30 mouse cellular contexts compared by ENCODE assay signal in genomic region chr9:21275013-21275710, GRCm38 (mm10). TPM values are rescaled to one million over a fixed set of nuclear protein-coding genes. Genes with fewer than 3 reads are reported as not detected.
DNase-seq lines count a peak whose midpoint lies in the region; ATAC-seq and TF ChIP-seq lines count a peak whose summit lies in the region.
"Had no signal": no experiment of that assay in that cellular context is flagged by ENCODE, and none has a peak within 500 bp of the region (broad histone marks: within the 10 kb centered on the region; RNA-seq: fewer than 3 reads in every experiment).

No protein-coding gene starts in this region.

- TF ChIP-seq EP300 in liver, postnatal 0 days (IDR thresholded peaks at IDR 0.05; ENCODE audit: low read depth), result no peak

- no peak for TF ChIP-seq CTCF in liver, postnatal 0 days (IDR thresholded peaks at IDR 0.05; ENCODE audit: low read depth)

- no peak overlapping the region for H3K4me2 ChIP-seq in heart, embryonic 15.5 days
- peak overlapping the region; percentile 23; the same call in 1 of the 2 replicates for H3K4me2 ChIP-seq in liver, embryonic 12.5 days
- H3K4me2 ChIP-seq in liver, postnatal 0 days (ENCODE audit: low read depth, low read length), result no peak overlapping the region
- no peak overlapping the region for H3K4me2 ChIP-seq in forebrain, embryonic 13.5 days
- no peak overlapping the region for H3K4me2 ChIP-seq in hindbrain, embryonic 12.5 days (replicated peaks)
- H3K4me2 ChIP-seq: embryonic facial prominence, embryonic 12.5 days; limb, embryonic 12.5 days; midbrain, embryonic 15.5 days; stomach, embryonic 15.5 days had no signal

- DNase-seq in heart, embryonic 10.5 days (ENCODE audit: low spot score), result no peak
- no peak for DNase-seq in liver, postnatal 0 days
- DNase-seq in kidney, adult 11 months, result no peak
- DNase-seq: adrenal gland, adult 8-10 months; cerebellum, adult 2 months; cerebellum, postnatal 14 days; forebrain, postnatal 0 days; heart, postnatal 10 days; kidney, adult 8-10 months; lung, adult 18-20 months; lung, postnatal 4 days; right cerebral cortex, postnatal 25 days; thymus, postnatal 14 days had no signal

- no peak for ATAC-seq in heart, embryonic 15.5 days (replicated peaks; ENCODE audit: insufficient number of reproducible peaks, insufficient read depth, low FRiP score, low read depth)
- 0 out of 2 replicates have a peak, but pooled peaks have one; percentile 27 for ATAC-seq in erythroblast, adult 5-6 weeks (replicated peaks; ENCODE audit: low FRiP score, poor library complexity, severe bottlenecking)
- ATAC-seq in liver, embryonic 12.5 days, result peak; percentile 67
- ATAC-seq in liver, postnatal 0 days, result peak; percentile 25
- no peak for ATAC-seq in forebrain, embryonic 13.5 days
- no peak for ATAC-seq in hindbrain, embryonic 12.5 days (ENCODE audit: low FRiP score)
- ATAC-seq: forebrain, postnatal 0 days; hindbrain, embryonic 16.5 days; lung, postnatal 0 days; midbrain, embryonic 15.5 days had no signal

- no peaks in the 10 kb centered on the region for H3K27me3 ChIP-seq in heart, embryonic 15.5 days
- H3K27me3 ChIP-seq in heart, embryonic 10.5 days (ENCODE audit: insufficient read depth, poor library complexity, severe bottlenecking), result no peaks in the 10 kb centered on the region
- H3K27me3 ChIP-seq in liver, embryonic 12.5 days (replicated peaks), result no peaks in the 10 kb centered on the region
- H3K27me3 ChIP-seq in liver, postnatal 0 days (ENCODE audit: insufficient read depth, low read length), result no peaks in the 10 kb centered on the region
- H3K27me3 ChIP-seq in forebrain, embryonic 13.5 days, result no peaks in the 10 kb centered on the region
- H3K27me3 ChIP-seq in hindbrain, embryonic 12.5 days, result no peaks in the 10 kb centered on the region
- H3K27me3 ChIP-seq: CH12.LX; embryonic facial prominence, embryonic 12.5 days; limb, embryonic 12.5 days; midbrain, embryonic 15.5 days; stomach, embryonic 15.5 days had no signal

- H3K4me1 ChIP-seq in heart, embryonic 15.5 days (replicated peaks), result peaks cover 19% of the 10 kb centered on the region
- H3K4me1 ChIP-seq in heart, embryonic 10.5 days, result peaks cover 25% of the 10 kb centered on the region
- H3K4me1 ChIP-seq in liver, embryonic 12.5 days, result peaks cover 28% of the 10 kb centered on the region
- peaks cover 13% of the 10 kb centered on the region for H3K4me1 ChIP-seq in liver, postnatal 0 days (ENCODE audit: insufficient read depth)
- no peaks in the 10 kb centered on the region for H3K4me1 ChIP-seq in forebrain, embryonic 13.5 days
- no peaks in the 10 kb centered on the region for H3K4me1 ChIP-seq in hindbrain, embryonic 12.5 days
- H3K4me1 ChIP-seq: embryonic facial prominence, embryonic 12.5 days; forebrain, embryonic 10.5 days; hindbrain, embryonic 10.5 days; limb, embryonic 12.5 days; midbrain, embryonic 10.5 days; midbrain, embryonic 15.5 days; stomach, embryonic 15.5 days had no signal

- no peak overlapping the region for H3K4me3 ChIP-seq in heart, embryonic 15.5 days
- H3K4me3 ChIP-seq in heart, embryonic 10.5 days, result no peak overlapping the region
- H3K4me3 ChIP-seq in liver, embryonic 12.5 days, result 0 out of 2 replicates have a peak overlapping the region, but pooled peaks have one; percentile 4
- H3K4me3 ChIP-seq in liver, postnatal 0 days (ENCODE audit: low read depth, low read length), result no peak overlapping the region
- H3K4me3 ChIP-seq in forebrain, embryonic 13.5 days, result no peak overlapping the region
- H3K4me3 ChIP-seq in hindbrain, embryonic 12.5 days, result no peak overlapping the region
- H3K4me3 ChIP-seq: embryonic facial prominence, embryonic 12.5 days; forebrain, embryonic 10.5 days; hindbrain, embryonic 10.5 days; limb, embryonic 12.5 days; midbrain, embryonic 10.5 days; midbrain, embryonic 15.5 days; stomach, embryonic 15.5 days had no signal

- peaks cover 93% of the 10 kb centered on the region for H3K36me3 ChIP-seq in heart, embryonic 15.5 days
- H3K36me3 ChIP-seq in heart, embryonic 10.5 days, result peaks cover 100% of the 10 kb centered on the region
- peaks cover 99% of the 10 kb centered on the region for H3K36me3 ChIP-seq in liver, embryonic 12.5 days
- H3K36me3 ChIP-seq in liver, postnatal 0 days (replicated peaks; ENCODE audit: insufficient read depth, low read length), result peaks cover 97% of the 10 kb centered on the region
- peaks cover 96% of the 10 kb centered on the region for H3K36me3 ChIP-seq in forebrain, embryonic 13.5 days (ENCODE audit: poor library complexity, severe bottlenecking)
- H3K36me3 ChIP-seq in hindbrain, embryonic 12.5 days, result peaks cover 98% of the 10 kb centered on the region

- H3K27ac ChIP-seq in heart, embryonic 15.5 days, result peak overlapping the region; percentile 38; the same call in 1 of the 2 replicates
- no peak overlapping the region for H3K27ac ChIP-seq in heart, embryonic 10.5 days
- peak overlapping the region; percentile 70 for H3K27ac ChIP-seq in liver, embryonic 12.5 days
- H3K27ac ChIP-seq in liver, postnatal 0 days (ENCODE audit: low read depth), result peak overlapping the region; percentile 5; the same call in 1 of the 2 replicates
- no peak overlapping the region for H3K27ac ChIP-seq in forebrain, embryonic 13.5 days
- no peak overlapping the region for H3K27ac ChIP-seq in hindbrain, embryonic 12.5 days
- H3K27ac ChIP-seq: embryonic facial prominence, embryonic 12.5 days; forebrain, embryonic 10.5 days; hindbrain, embryonic 10.5 days; kidney, postnatal 0 days; limb, embryonic 12.5 days; midbrain, embryonic 10.5 days; midbrain, embryonic 15.5 days; stomach, embryonic 15.5 days had no signal

- no peak overlapping the region for H3K9ac ChIP-seq in heart, embryonic 15.5 days
- peak overlapping the region; percentile 31; the same call in 1 of the 2 replicates for H3K9ac ChIP-seq in liver, embryonic 12.5 days
- no peak overlapping the region for H3K9ac ChIP-seq in liver, postnatal 0 days (replicated peaks)
- H3K9ac ChIP-seq in forebrain, embryonic 13.5 days, result no peak overlapping the region
- H3K9ac ChIP-seq in hindbrain, embryonic 12.5 days, result no peak overlapping the region
- H3K9ac ChIP-seq: embryonic facial prominence, embryonic 12.5 days; forebrain, postnatal 0 days; limb, embryonic 12.5 days; midbrain, embryonic 15.5 days; stomach, embryonic 15.5 days had no signal

- 77% methylated on average over 7 of the region's 7 CpGs for WGBS in heart, embryonic 15.5 days
- 76% methylated on average over 7 of the region's 7 CpGs for WGBS in heart, embryonic 10.5 days
- WGBS in liver, embryonic 12.5 days (ENCODE audit: insufficient replicate concordance), result 68% methylated on average over 7 of the region's 7 CpGs
- WGBS in liver, postnatal 0 days (ENCODE audit: insufficient replicate concordance), result 71% methylated on average over 7 of the region's 7 CpGs
- 88% methylated on average over 7 of the region's 7 CpGs for WGBS in forebrain, embryonic 13.5 days
- 87% methylated on average over 7 of the region's 7 CpGs for WGBS in hindbrain, embryonic 12.5 days

- no peaks in the 10 kb centered on the region for H3K9me3 ChIP-seq in heart, embryonic 15.5 days (replicated peaks)
- no peaks in the 10 kb centered on the region for H3K9me3 ChIP-seq in heart, embryonic 10.5 days
- no peaks in the 10 kb centered on the region for H3K9me3 ChIP-seq in liver, embryonic 12.5 days (replicated peaks)
- no peaks in the 10 kb centered on the region for H3K9me3 ChIP-seq in liver, postnatal 0 days (ENCODE audit: low read length)
- no peaks in the 10 kb centered on the region for H3K9me3 ChIP-seq in forebrain, embryonic 13.5 days (replicated peaks)
- H3K9me3 ChIP-seq in hindbrain, embryonic 12.5 days (replicated peaks), result no peaks in the 10 kb centered on the region
- H3K9me3 ChIP-seq: embryonic facial prominence, embryonic 12.5 days; forebrain, embryonic 10.5 days; hindbrain, embryonic 10.5 days; limb, embryonic 12.5 days; midbrain, embryonic 10.5 days; midbrain, embryonic 15.5 days; stomach, embryonic 15.5 days had no signal

RNA-seq across cellular contexts. Expression of gene Atg4d, which starts 10.1 kb away (rescaled TPM):
- polyA plus RNA-seq in heart, embryonic 15.5 days (2015; fragmentation: Nextera tagmentation; extraction: Ambion mirVana), result 48.5 and 50.9 TPM in 2 replicates
- 50.6 and 57.9 TPM in 2 replicates for polyA plus RNA-seq in heart, embryonic 10.5 days (2016; fragmentation: Nextera tagmentation; extraction: Ambion mirVana)
- 11.9 TPM in 2 replicates for total RNA-seq in erythroblast, adult 5-6 weeks (2015; ENCODE audit: low replicate concordance)
- 31.9 and 59.8 TPM in 2 replicates for total RNA-seq in erythroblast, adult 5-6 weeks (2017; ENCODE audit: low replicate concordance)
- 85.7 and 85.9 TPM in 2 replicates for polyA plus RNA-seq in liver, embryonic 12.5 days (2016; fragmentation: Nextera tagmentation; extraction: Ambion mirVana)
- polyA plus RNA-seq in liver, postnatal 0 days (2015; fragmentation: Nextera tagmentation; extraction: Ambion mirVana), result 49.3 and 51.2 TPM in 2 replicates
- polyA plus RNA-seq in forebrain, embryonic 13.5 days (2015; fragmentation: Nextera tagmentation; extraction: Ambion mirVana), result 60.2 and 60.3 TPM in 2 replicates
- polyA plus RNA-seq in hindbrain, embryonic 12.5 days (2016; fragmentation: Nextera tagmentation; extraction: Ambion mirVana), result 43.4 and 46.8 TPM in 2 replicates

RNA-seq across cellular contexts. Expression of gene Kri1, which starts 12.6 kb away (rescaled TPM):
- polyA plus RNA-seq in heart, embryonic 15.5 days (2015; fragmentation: Nextera tagmentation; extraction: Ambion mirVana), result 10.4 and 12.5 TPM in 2 replicates
- polyA plus RNA-seq in heart, embryonic 10.5 days (2016; fragmentation: Nextera tagmentation; extraction: Ambion mirVana), result 14.5 and 21.3 TPM in 2 replicates
- 14.0 and 26.7 TPM in 2 replicates for total RNA-seq in erythroblast, adult 5-6 weeks (2015; ENCODE audit: low replicate concordance)
- total RNA-seq in erythroblast, adult 5-6 weeks (2017; ENCODE audit: low replicate concordance), result 16.7 and 22.3 TPM in 2 replicates
- polyA plus RNA-seq in liver, embryonic 12.5 days (2016; fragmentation: Nextera tagmentation; extraction: Ambion mirVana), result 14.5 and 15.5 TPM in 2 replicates
- 4.7 and 5.3 TPM in 2 replicates for polyA plus RNA-seq in liver, postnatal 0 days (2015; fragmentation: Nextera tagmentation; extraction: Ambion mirVana)
- polyA plus RNA-seq in forebrain, embryonic 13.5 days (2015; fragmentation: Nextera tagmentation; extraction: Ambion mirVana), result 15.4 and 20.1 TPM in 2 replicates
- 18.1 and 23.6 TPM in 2 replicates for polyA plus RNA-seq in hindbrain, embryonic 12.5 days (2016; fragmentation: Nextera tagmentation; extraction: Ambion mirVana)

RNA-seq across cellular contexts. Expression of gene Cdkn2d, which starts 16.0 kb away (rescaled TPM):
- 88.6 and 96.4 TPM in 2 replicates for polyA plus RNA-seq in heart, embryonic 15.5 days (2015; fragmentation: Nextera tagmentation; extraction: Ambion mirVana)
- polyA plus RNA-seq in heart, embryonic 10.5 days (2016; fragmentation: Nextera tagmentation; extraction: Ambion mirVana), result 69.0 and 93.4 TPM in 2 replicates
- 29.4 and 40.1 TPM in 2 replicates for total RNA-seq in erythroblast, adult 5-6 weeks (2015; ENCODE audit: low replicate concordance)
- 15.9 and 25.5 TPM in 2 replicates for total RNA-seq in erythroblast, adult 5-6 weeks (2017; ENCODE audit: low replicate concordance)
- 87.4 and 88.6 TPM in 2 replicates for polyA plus RNA-seq in liver, embryonic 12.5 days (2016; fragmentation: Nextera tagmentation; extraction: Ambion mirVana)
- polyA plus RNA-seq in liver, postnatal 0 days (2015; fragmentation: Nextera tagmentation; extraction: Ambion mirVana), result 74.3 and 76.6 TPM in 2 replicates
- polyA plus RNA-seq in forebrain, embryonic 13.5 days (2015; fragmentation: Nextera tagmentation; extraction: Ambion mirVana), result 85.4 and 88.3 TPM in 2 replicates
- polyA plus RNA-seq in hindbrain, embryonic 12.5 days (2016; fragmentation: Nextera tagmentation; extraction: Ambion mirVana), result 72.0 and 72.7 TPM in 2 replicates

RNA-seq across cellular contexts. Expression of gene S1pr5, which starts 26.9 kb away (rescaled TPM):
- polyA plus RNA-seq in heart, embryonic 15.5 days (2015; fragmentation: Nextera tagmentation; extraction: Ambion mirVana), result 0.05 and 0.11 TPM in 2 replicates
- polyA plus RNA-seq in heart, embryonic 10.5 days (2016; fragmentation: Nextera tagmentation; extraction: Ambion mirVana), result 0.46 and 0.47 TPM in 2 replicates
- total RNA-seq in erythroblast, adult 5-6 weeks (2015; ENCODE audit: low replicate concordance), result 1.7 TPM in 1 of 2 replicates, not detected in the other
- total RNA-seq in erythroblast, adult 5-6 weeks (2017; ENCODE audit: low replicate concordance), result 1.1 and 3.2 TPM in 2 replicates
- polyA plus RNA-seq in liver, embryonic 12.5 days (2016; fragmentation: Nextera tagmentation; extraction: Ambion mirVana), result 0.10 and 0.12 TPM in 2 replicates
- 0.08 and 0.17 TPM in 2 replicates for polyA plus RNA-seq in liver, postnatal 0 days (2015; fragmentation: Nextera tagmentation; extraction: Ambion mirVana)
- 0.37 and 0.55 TPM in 2 replicates for polyA plus RNA-seq in forebrain, embryonic 13.5 days (2015; fragmentation: Nextera tagmentation; extraction: Ambion mirVana)
- 1.5 and 1.9 TPM in 2 replicates for polyA plus RNA-seq in hindbrain, embryonic 12.5 days (2016; fragmentation: Nextera tagmentation; extraction: Ambion mirVana)
- total RNA-seq: CH12.LX had no signal
- polyA plus RNA-seq: kidney, postnatal 0 days; large intestine, adult 2 months had no signal

RNA-seq across cellular contexts. Expression of gene Keap1, which starts 36.0 kb away (rescaled TPM):
- polyA plus RNA-seq in heart, embryonic 15.5 days (2015; fragmentation: Nextera tagmentation; extraction: Ambion mirVana), result 43.4 and 56.9 TPM in 2 replicates
- polyA plus RNA-seq in heart, embryonic 10.5 days (2016; fragmentation: Nextera tagmentation; extraction: Ambion mirVana), result 51.4 and 52.4 TPM in 2 replicates
- 4.6 and 6.9 TPM in 2 replicates for total RNA-seq in erythroblast, adult 5-6 weeks (2015; ENCODE audit: low replicate concordance)
- total RNA-seq in erythroblast, adult 5-6 weeks (2017; ENCODE audit: low replicate concordance), result 6.8 and 8.9 TPM in 2 replicates
- polyA plus RNA-seq in liver, embryonic 12.5 days (2016; fragmentation: Nextera tagmentation; extraction: Ambion mirVana), result 39.8 and 41.6 TPM in 2 replicates
- polyA plus RNA-seq in liver, postnatal 0 days (2015; fragmentation: Nextera tagmentation; extraction: Ambion mirVana), result 22.9 and 26.5 TPM in 2 replicates
- 55.7 and 60.0 TPM in 2 replicates for polyA plus RNA-seq in forebrain, embryonic 13.5 days (2015; fragmentation: Nextera tagmentation; extraction: Ambion mirVana)
- polyA plus RNA-seq in hindbrain, embryonic 12.5 days (2016; fragmentation: Nextera tagmentation; extraction: Ambion mirVana), result 54.8 and 55.6 TPM in 2 replicates

Comparison
In these comparisons a context has a peak if more than half of its experiments do, and no peak if none do; other contexts are left out.
1. H3K27ac ChIP-seq: peak in heart, embryonic 15.5 days (single experiment), liver, embryonic 12.5 days (single experiment) and liver, postnatal 0 days (single experiment); none in heart, embryonic 10.5 days (single experiment), forebrain, embryonic 13.5 days (single experiment) and hindbrain, embryonic 12.5 days (single experiment).
2. ATAC-seq: peak in erythroblast, adult 5-6 weeks (single experiment), liver, embryonic 12.5 days (single experiment) and liver, postnatal 0 days (single experiment); none in heart, embryonic 15.5 days (single experiment), forebrain, embryonic 13.5 days (single experiment) and hindbrain, embryonic 12.5 days (single experiment).